Mouse (Mus musculus): ENCODE measurements around the gene Cdan1. TPM values are rescaled to one million over a fixed set of nuclear protein-coding genes. Genes with fewer than 3 reads are reported as not detected.

The Cdan1 gene
- total and polyA plus RNA-seq, 3 experiments, result 5.8 to 13.8 (median 10.1) TPM

- H3K27ac ChIP-seq (ENCODE audit: insufficient read depth, low read depth), result no peak overlapping the region
- peaks cover 5 to 10% of the 10 kb centered on the region in 2 experiments; a peak in 3 of 4 replicates for H3K4me1 ChIP-seq (ENCODE audit: control insufficient read depth in 1 of 2, insufficient read depth in 2 of 2)
- in situ Hi-C loops (cut with MboI; ENCODE audit: low pct_ligation_motif_present, low pct_unique_long_range_greater_than_20kb, low sequenced_read_pairs) (no loop called here), dilution Hi-C loops (cut with MboI; ENCODE audit: extremely low pct_ligation_motif_present, extremely low pct_unique_long_range_greater_than_20kb, low sequenced_read_pairs) (no loop called here)
- H3K9ac ChIP-seq (ENCODE audit: insufficient read depth, low read depth), result no peak overlapping the region
- H3K4me2 ChIP-seq (ENCODE audit: insufficient read depth, low read depth, poor library complexity, severe bottlenecking), result no peak overlapping the region
- TF ChIP-seq MYC (IDR thresholded peaks at IDR 0.05; ENCODE audit: low read depth, low read length) (no peak), POLR2AphosphoS2 (IDR thresholded peaks at IDR 0.05; ENCODE audit: low read depth, low read length) (no peak), USF2 (conservative IDR thresholded peaks at IDR 0.05; ENCODE audit: low read depth, low read length) (no peak), SMC3 (IDR thresholded peaks at IDR 0.05; ENCODE audit: low read depth, low read length) (peak; percentile 55), POLR2A (IDR thresholded peaks at IDR 0.05; ENCODE audit: low read depth, low read length) (no peak), ZKSCAN1 (IDR thresholded peaks at IDR 0.05; ENCODE audit: borderline replicate concordance, low read depth, low read length) (no peak), USF1 (IDR thresholded peaks at IDR 0.05; ENCODE audit: low read depth, low read length) (no peak), MEF2A (IDR thresholded peaks at IDR 0.05; ENCODE audit: borderline replicate concordance, low read depth, low read length) (no peak), KAT2A (IDR thresholded peaks at IDR 0.05; ENCODE audit: insufficient replicate concordance, low read length) (no peak), GABPA (IDR thresholded peaks at IDR 0.05; ENCODE audit: insufficient replicate concordance, low read depth, low read length) (no peak), BHLHE40 (IDR thresholded peaks at IDR 0.05; ENCODE audit: low read depth, low read length) (no peak), CTCF (conservative IDR thresholded peaks at IDR 0.05 in 1 of 2, IDR thresholded peaks at IDR 0.05 in 1 of 2; ENCODE audit: low read depth in 2 of 2, low read length in 2 of 2) (peak in 1 of 2 experiments; percentile 59; a peak in 2 of 4 replicates), ETS1 (conservative IDR thresholded peaks at IDR 0.05; ENCODE audit: low read depth, low read length) (no peak), RAD21 (IDR thresholded peaks at IDR 0.05; ENCODE audit: low read depth, low read length) (peak; percentile 64)
- no peaks in the 10 kb centered on the region for H3K36me3 ChIP-seq (replicated peaks in 1 of 2; ENCODE audit: control insufficient read depth in 1 of 2, insufficient read depth in 1 of 2, low read length in 1 of 2)
- DNase-seq (ENCODE audit: extremely low read depth), result no peak
- no peaks in the 10 kb centered on the region for H3K9me3 ChIP-seq (replicated peaks; ENCODE audit: low read length)
- H3K27me3 ChIP-seq (replicated peaks), result no peaks in the 10 kb centered on the region
- H3K4me3 ChIP-seq (replicated peaks in 1 of 3; ENCODE audit: low read depth in 2 of 3, low read length in 2 of 3, poor library complexity in 1 of 3), result no peak overlapping the region
- H3K79me2 ChIP-seq (replicated peaks; ENCODE audit: control insufficient read depth, extremely low read depth, insufficient read depth, poor library complexity, severe bottlenecking), result no peaks in the 10 kb centered on the region
These were observed 179.7 kb downstream of the Cdan1 start for GRCm38 (mm10) chr2:120670253-120670652.

- no peaks in the 10 kb centered on the region for H3K27me3 ChIP-seq (replicated peaks)
- dilution Hi-C loops (cut with MboI; ENCODE audit: extremely low pct_ligation_motif_present, extremely low pct_unique_long_range_greater_than_20kb, low sequenced_read_pairs) (no loop called here), in situ Hi-C loops (cut with MboI; ENCODE audit: low pct_ligation_motif_present, low pct_unique_long_range_greater_than_20kb, low sequenced_read_pairs) (loop anchor here (10.0 kb wide), 1 partner anchor 183 kb away; no protein-coding TSS in a partner anchor)
- H3K4me1 ChIP-seq (ENCODE audit: control insufficient read depth in 1 of 2, insufficient read depth in 2 of 2), result peaks cover 2 to 18% of the 10 kb centered on the region in 2 experiments; a peak in 3 of 4 replicates
- H3K79me2 ChIP-seq (replicated peaks; ENCODE audit: control insufficient read depth, extremely low read depth, insufficient read depth, poor library complexity, severe bottlenecking), result no peaks in the 10 kb centered on the region
- TF ChIP-seq BHLHE40 (IDR thresholded peaks at IDR 0.05; ENCODE audit: low read depth, low read length), result no peak
- TF ChIP-seq MAX (IDR thresholded peaks at IDR 0.05; ENCODE audit: low read length), result no peak
- TF ChIP-seq ETS1 (conservative IDR thresholded peaks at IDR 0.05; ENCODE audit: low read depth, low read length), result no peak
- no peak for TF ChIP-seq ZMIZ1 (IDR thresholded peaks at IDR 0.05; ENCODE audit: low read depth, low read length)
- TF ChIP-seq CHD2 (IDR thresholded peaks at IDR 0.05; ENCODE audit: low read length), result no peak
- TF ChIP-seq KAT2A (IDR thresholded peaks at IDR 0.05; ENCODE audit: insufficient replicate concordance, low read length), result no peak
- no peak for TF ChIP-seq JUND (conservative IDR thresholded peaks at IDR 0.05; ENCODE audit: low read depth, low read length)
- no peak for TF ChIP-seq MAFK (IDR thresholded peaks at IDR 0.05; ENCODE audit: insufficient replicate concordance, low read length)
- no peak for TF ChIP-seq CHD1 (IDR thresholded peaks at IDR 0.05; ENCODE audit: low read depth, low read length)
- H3K4me2 ChIP-seq (ENCODE audit: insufficient read depth, low read depth, poor library complexity, severe bottlenecking), result no peak overlapping the region
- H3K36me3 ChIP-seq (replicated peaks in 1 of 2; ENCODE audit: control insufficient read depth in 1 of 2, insufficient read depth in 1 of 2, low read length in 1 of 2), result no peaks in the 10 kb centered on the region
- H3K27ac ChIP-seq (ENCODE audit: insufficient read depth, low read depth), result no peak overlapping the region
- no peak for DNase-seq (ENCODE audit: extremely low read depth)
- no peaks in the 10 kb centered on the region for H3K9me3 ChIP-seq (replicated peaks; ENCODE audit: low read length)
- H3K9ac ChIP-seq (ENCODE audit: insufficient read depth, low read depth), result no peak overlapping the region
- no peak overlapping the region for H3K4me3 ChIP-seq (replicated peaks in 1 of 3; ENCODE audit: low read depth in 2 of 3, low read length in 2 of 3, poor library complexity in 1 of 3)
These were observed 182.5 kb downstream of the Cdan1 start for GRCm38 (mm10) chr2:120667446-120667845.

Other genes with a start within 250 kb of the Cdan1 start
- 12.8 and 15.4 TPM in 2 replicates for gene Haus2, start 240.7 kb downstream of the Cdan1 start, total RNA-seq (2012; rRNA removed)
- gene Haus2, start 240.7 kb downstream of the Cdan1 start, total RNA-seq (2014; rRNA removed), result 37.8 and 41.4 TPM in 2 replicates
- 18.2 and 21.0 TPM in 2 replicates for gene Haus2, start 240.7 kb downstream of the Cdan1 start, polyA plus RNA-seq (2012; ENCODE audit: insufficient read length, low read depth)
- gene Lrrc57, start 240.6 kb downstream of the Cdan1 start, total RNA-seq (2012; rRNA removed), result 8.9 and 9.1 TPM in 2 replicates
- gene Lrrc57, start 240.6 kb downstream of the Cdan1 start, total RNA-seq (2014; rRNA removed), result 15.6 and 18.8 TPM in 2 replicates
- 10.3 and 10.5 TPM in 2 replicates for gene Lrrc57, start 240.6 kb downstream of the Cdan1 start, polyA plus RNA-seq (2012; ENCODE audit: insufficient read length, low read depth)
- 0.67 and 0.81 TPM in 2 replicates for gene Stard9, start 221.0 kb downstream of the Cdan1 start, total RNA-seq (2012; rRNA removed)
- gene Stard9, start 221.0 kb downstream of the Cdan1 start, total RNA-seq (2014; rRNA removed), result 0.16 and 0.23 TPM in 2 replicates
- gene Stard9, start 221.0 kb downstream of the Cdan1 start, polyA plus RNA-seq (2012; ENCODE audit: insufficient read length, low read depth), result 0.76 and 1.1 TPM in 2 replicates
- 0.71 and 0.76 TPM in 2 replicates for gene Ttbk2, start 476 bp upstream of the Cdan1 start, total RNA-seq (2012; rRNA removed)
- 1.1 and 1.4 TPM in 2 replicates for gene Ttbk2, start 476 bp upstream of the Cdan1 start, total RNA-seq (2014; rRNA removed)
- gene Ttbk2, start 476 bp upstream of the Cdan1 start, polyA plus RNA-seq (2012; ENCODE audit: insufficient read length, low read depth), result 1.00 and 1.2 TPM in 2 replicates
- 15.4 and 16.0 TPM in 2 replicates for gene Ubr1, start 120.6 kb upstream of the Cdan1 start, total RNA-seq (2012; rRNA removed)
- 10.7 and 11.6 TPM in 2 replicates for gene Ubr1, start 120.6 kb upstream of the Cdan1 start, total RNA-seq (2014; rRNA removed)
- 18.1 TPM in 2 replicates for gene Ubr1, start 120.6 kb upstream of the Cdan1 start, polyA plus RNA-seq (2012; ENCODE audit: insufficient read length, low read depth)
- gene Tmem62, start 126.9 kb upstream of the Cdan1 start, total RNA-seq (2012; rRNA removed), result 4.4 and 5.2 TPM in 2 replicates
- 4.4 and 4.9 TPM in 2 replicates for gene Tmem62, start 126.9 kb upstream of the Cdan1 start, total RNA-seq (2014; rRNA removed)
- gene Tmem62, start 126.9 kb upstream of the Cdan1 start, polyA plus RNA-seq (2012; ENCODE audit: insufficient read length, low read depth), result 2.9 and 5.3 TPM in 2 replicates
- 20.4 and 23.4 TPM in 2 replicates for gene Ccndbp1, start 158.3 kb upstream of the Cdan1 start, total RNA-seq (2012; rRNA removed)
- gene Ccndbp1, start 158.3 kb upstream of the Cdan1 start, total RNA-seq (2014; rRNA removed), result 33.4 and 33.6 TPM in 2 replicates
- 38.8 and 42.7 TPM in 2 replicates for gene Ccndbp1, start 158.3 kb upstream of the Cdan1 start, polyA plus RNA-seq (2012; ENCODE audit: insufficient read length, low read depth)
- not detected in 2 replicates for gene Epb42, start 186.9 kb upstream of the Cdan1 start, total RNA-seq (2012; rRNA removed)
- not detected in 2 replicates for gene Epb42, start 186.9 kb upstream of the Cdan1 start, total RNA-seq (2014; rRNA removed)
- gene Epb42, start 186.9 kb upstream of the Cdan1 start, polyA plus RNA-seq (2012; ENCODE audit: insufficient read length, low read depth), result not detected in 2 replicates
- gene Tgm5, start 235.7 kb upstream of the Cdan1 start, total RNA-seq (2012; rRNA removed), result not detected in 2 replicates
- not detected in 2 replicates for gene Tgm5, start 235.7 kb upstream of the Cdan1 start, total RNA-seq (2014; rRNA removed)
- gene Tgm5, start 235.7 kb upstream of the Cdan1 start, polyA plus RNA-seq (2012; ENCODE audit: insufficient read length, low read depth), result not detected in 2 replicates